Mouse (Mus musculus) small intestine, adult 2 months (tissue): ENCODE data around the gene Ssbp3.

Source experiments
- CTCF ChIP-seq: fragments of 200-500 bp; IDR thresholded peaks from 2 replicates; pipeline ENCODE4 v1.5.1; 2012; ENCODE audit warnings: low read depth, mild to moderate bottlenecking, control low read depth, inconsistent platforms, low read length, moderate library complexity, mixed read lengths; ENCODE audit not compliant: insufficient replicate concordance, insufficient read length; ENCODE audit errors: extremely low read depth
- POLR2A ChIP-seq: fragments of 200-500 bp; IDR thresholded peaks from 2 replicates; pipeline ENCODE4 v1.6.1; 2012; ENCODE audit warnings: low read depth, mild to moderate bottlenecking, control low read depth, inconsistent platforms, low read length, moderate library complexity

- TF ChIP-seq POLR2A (no peak), CTCF (no peak)
These were observed 156.8 kb downstream of the Ssbp3 start for GRCm38 (mm10) chr4:107067151-107067840.
